Mouse (Mus musculus) MEL (cell line): ENCODE measurements at regions not wholly inside any gene's neighbourhood (a gene's known extent, or its start where the extent isn't known, plus 50 kb on each side); places are given as distances from the start of the nearest gene placed in this dataset.
A peak's percentile ranks its signal among the peaks of the same experiment; 100 is the strongest.

Experiments
- DNase-seq: peaks from one replicate; pipeline ENCODE4 v3.0.0; 2011; ENCODE audit warnings: low read depth, low spot score
- H3K27ac ChIP-seq: 2 replicates; pipeline ENCODE4 v1.5.1; 2012; ENCODE audit warnings: low read depth, mild to moderate bottlenecking, control low read depth, low read length, moderate library complexity; ENCODE audit not compliant: control insufficient read depth
- H3K27me3 ChIP-seq, 2 experiments: fragments of 150-350 bp in 1 of 2; sonication (generic) in 1 of 2; 2 replicates each; pipeline ENCODE4 v1.6.1; 2012; ENCODE audit warnings: low read length in 2 of 2, mild to moderate bottlenecking in 2 of 2, improper control_type of control experiment in 1 of 2, moderate library complexity in 1 of 2; ENCODE audit not compliant: insufficient read depth in 2 of 2, control insufficient read depth in 1 of 2
- H3K36me3 ChIP-seq, 2 experiments: 2 replicates each; pipeline ENCODE4 v1.6.1; 2012 to 2014; ENCODE audit warnings: low read length in 2 of 2, improper control_type of control experiment in 1 of 2, inconsistent platforms in 1 of 2, mild to moderate bottlenecking in 1 of 2; ENCODE audit not compliant: insufficient read depth in 2 of 2, control insufficient read depth in 1 of 2
- H3K4me1 ChIP-seq, 2 experiments: fragments of 150-350 bp in 1 of 2; sonication (generic) in 1 of 2; 2 replicates each; pipeline ENCODE4 v1.6.1; 2012; ENCODE audit warnings: low read length in 2 of 2, improper control_type of control experiment in 1 of 2, mild to moderate bottlenecking in 1 of 2; ENCODE audit not compliant: insufficient read depth in 2 of 2, control insufficient read depth in 1 of 2
- H3K4me3 ChIP-seq, 2 experiments: fragments of 150-350 bp in 1 of 2; sonication (generic) in 1 of 2; 2 replicates each; pipeline ENCODE4 v1.5.1; 2012; ENCODE audit warnings: low read depth in 2 of 2, low read length in 2 of 2, mild to moderate bottlenecking in 2 of 2, moderate library complexity in 2 of 2, control low read depth in 1 of 2, improper control_type of control experiment in 1 of 2; ENCODE audit not compliant: control insufficient read depth in 1 of 2, insufficient read depth in 1 of 2
- H3K79me2 ChIP-seq: 2 replicates; pipeline ENCODE4 v1.6.1; 2012; ENCODE audit warnings: mild to moderate bottlenecking, low read length, moderate library complexity; ENCODE audit not compliant: control insufficient read depth, poor library complexity, insufficient read depth
- H3K9ac ChIP-seq: 2 replicates; pipeline ENCODE4 v1.6.1; 2012; ENCODE audit warnings: low read depth, mild to moderate bottlenecking, control low read depth, low read length, moderate library complexity; ENCODE audit not compliant: control insufficient read depth, poor library complexity, severe bottlenecking
- H3K9me3 ChIP-seq: fragments of 150-350 bp; sonication (generic); replicated peaks from 2 replicates; pipeline ENCODE4 v1.6.1; 2012; ENCODE audit warnings: mild to moderate bottlenecking, low read length, improper control_type of control experiment, moderate library complexity; ENCODE audit not compliant: insufficient read depth
- CHD2 ChIP-seq: IDR thresholded peaks from 2 replicates; pipeline ENCODE4 v1.6.1; 2011; ENCODE audit warnings: low read length, improper control_type of control experiment
- CTCF ChIP-seq, 3 experiments: IDR thresholded peaks in 2 of 3; conservative IDR thresholded peaks in 1 of 3; 2 replicates each; pipeline ENCODE4 v1.5.1; 2011 to 2012; ENCODE audit warnings: low read length in 3 of 3, low read depth in 2 of 3, mild to moderate bottlenecking in 2 of 3, improper control_type of control experiment in 1 of 3, inconsistent platforms in 1 of 3, mixed read lengths in 1 of 3, moderate library complexity in 1 of 3; ENCODE audit not compliant: control insufficient read depth in 1 of 3, insufficient read depth in 1 of 3, poor library complexity in 1 of 3, severe bottlenecking in 1 of 3
- ELF1 ChIP-seq: IDR thresholded peaks from 2 replicates; pipeline ENCODE4 v1.6.1; 2014; ENCODE audit warnings: low read depth, mild to moderate bottlenecking, inconsistent platforms, low read length, improper control_type of control experiment, moderate library complexity
- ETS1 ChIP-seq: IDR thresholded peaks from 2 replicates; pipeline ENCODE4 v1.6.1; 2012; ENCODE audit warnings: low read depth, mild to moderate bottlenecking, inconsistent platforms, low read length, improper control_type of control experiment, moderate library complexity
- GABPA ChIP-seq: IDR thresholded peaks from 2 replicates; pipeline ENCODE4 v1.6.1; 2012; ENCODE audit warnings: low read depth, mild to moderate bottlenecking, inconsistent platforms, low read length, improper control_type of control experiment, moderate library complexity
- JUND ChIP-seq: IDR thresholded peaks from 2 replicates; pipeline ENCODE4 v1.6.1; 2011; ENCODE audit warnings: low read depth, mild to moderate bottlenecking, improper control_type of control experiment, low read length
- MAX ChIP-seq: IDR thresholded peaks from 2 replicates; pipeline ENCODE4 v1.6.1; 2011; ENCODE audit warnings: low read length, improper control_type of control experiment
- MXI1 ChIP-seq: IDR thresholded peaks from 2 replicates; pipeline ENCODE4 v1.6.1; 2011; ENCODE audit warnings: mild to moderate bottlenecking, low read depth, low read length, improper control_type of control experiment
- NELFE ChIP-seq: IDR thresholded peaks from 2 replicates; pipeline ENCODE4 v1.6.1; 2011; ENCODE audit warnings: low read depth, low read length, improper control_type of control experiment
- POLR2A ChIP-seq, 2 experiments: IDR thresholded peaks; 2 replicates each; pipeline ENCODE4 v1.6.1; 2011 to 2012; ENCODE audit warnings: low read length in 2 of 2, mild to moderate bottlenecking in 2 of 2, control low read depth in 1 of 2, improper control_type of control experiment in 1 of 2, low read depth in 1 of 2, moderate library complexity in 1 of 2; ENCODE audit not compliant: control insufficient read depth in 1 of 2, insufficient read depth in 1 of 2, poor library complexity in 1 of 2
- POLR2AphosphoS5 ChIP-seq: IDR thresholded peaks from 2 replicates; pipeline ENCODE4 v1.6.1; 2012; ENCODE audit warnings: low read depth, borderline replicate concordance, mild to moderate bottlenecking, inconsistent platforms, low read length, moderate library complexity, mixed read lengths
- RCOR1 ChIP-seq: IDR thresholded peaks from 2 replicates; pipeline ENCODE4 v1.6.1; 2012; ENCODE audit warnings: low read depth, mild to moderate bottlenecking, inconsistent platforms, low read length, improper control_type of control experiment
- SIN3A ChIP-seq: IDR thresholded peaks from 2 replicates; pipeline ENCODE4 v1.6.1; 2012; ENCODE audit warnings: low read length, improper control_type of control experiment, inconsistent platforms
- SMC3 ChIP-seq: IDR thresholded peaks from 2 replicates; pipeline ENCODE4 v1.6.1; 2011; ENCODE audit warnings: low read depth, low read length, improper control_type of control experiment
- TBP ChIP-seq: IDR thresholded peaks from 2 replicates; pipeline ENCODE4 v1.8.0; 2011; ENCODE audit warnings: low read depth, low read length, improper control_type of control experiment
- USF1 ChIP-seq: IDR thresholded peaks from 2 replicates; pipeline ENCODE4 v1.6.1; 2014; ENCODE audit warnings: low read depth, mild to moderate bottlenecking, inconsistent platforms, low read length, improper control_type of control experiment, moderate library complexity
- ZKSCAN1 ChIP-seq: IDR thresholded peaks from 2 replicates; pipeline ENCODE4 v1.6.1; 2012; ENCODE audit warnings: low read depth, mild to moderate bottlenecking, inconsistent platforms, low read length, improper control_type of control experiment, moderate library complexity

DNA sequence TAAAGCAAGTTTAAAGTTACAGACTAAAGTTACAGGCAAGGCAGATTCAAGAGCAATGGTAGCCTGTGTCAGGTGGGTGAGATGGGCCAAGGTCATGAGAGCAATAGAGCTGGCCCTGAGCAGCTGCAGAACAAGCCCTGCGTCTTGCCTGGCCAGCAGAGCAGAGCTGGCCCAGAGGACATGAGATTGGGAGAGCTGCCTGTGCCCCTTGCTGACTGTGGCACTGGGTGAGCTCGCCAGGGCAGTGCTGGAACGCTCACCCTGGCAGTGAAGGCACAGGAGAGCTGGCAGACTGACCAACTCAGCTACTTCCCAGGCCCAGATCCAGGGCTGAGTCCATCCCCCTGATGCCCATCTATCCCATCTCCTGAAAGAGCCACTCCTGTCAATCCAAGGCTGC lies 53.7 kb upstream of the Caprin1 start:
- no peaks in the 10 kb centered on the region for H3K9me3 ChIP-seq
- no peak for TF ChIP-seq GABPA
- no peak for TF ChIP-seq CTCF (IDR thresholded peaks at IDR 0.05 in 2 of 3, conservative IDR thresholded peaks at IDR 0.05 in 1 of 3; ENCODE audit: control insufficient read depth in 1 of 3, insufficient read depth in 1 of 3, low read depth in 2 of 3, low read length in 3 of 3, poor library complexity in 1 of 3, severe bottlenecking in 1 of 3)
- no peak for TF ChIP-seq SIN3A
- no peak for TF ChIP-seq ZKSCAN1
- TF ChIP-seq ELF1 = no peak
- no peak for TF ChIP-seq JUND
- no peak for TF ChIP-seq MXI1
- no peak for TF ChIP-seq NELFE
- no peak for TF ChIP-seq POLR2AphosphoS5
- DNase-seq = no peak
- H3K4me3 ChIP-seq = no peak overlapping the region
- H3K4me1 ChIP-seq = peaks cover 0 to 2% of the 10 kb centered on the region in 2 experiments; a peak in 1 of 4 replicates
- no peaks in the 10 kb centered on the region for H3K27me3 ChIP-seq
- H3K79me2 ChIP-seq = no peaks in the 10 kb centered on the region
- H3K27ac ChIP-seq = no peak overlapping the region
- no peak overlapping the region for H3K9ac ChIP-seq
- no peaks in the 10 kb centered on the region for H3K36me3 ChIP-seq

GRCm38 (mm10) chr2:103861226-103861625 lies 63.8 kb upstream of the Caprin1 start:
- Histone ChIP-seq H3K9ac (no peak overlapping the region), H3K4me3 (no peak overlapping the region), H3K4me1 (peaks cover 0 to 2% of the 10 kb centered on the region in 2 experiments; a peak in 1 of 4 replicates), H3K9me3 (no peaks in the 10 kb centered on the region), H3K27ac (no peak overlapping the region), H3K79me2 (no peaks in the 10 kb centered on the region), H3K36me3 (0 out of 4 replicates have a peak, but pooled peaks cover 0 to 2% of the 10 kb centered on the region in 2 experiments), H3K27me3 (no peaks in the 10 kb centered on the region)
- TF ChIP-seq ETS1 = no peak
- TF ChIP-seq TBP = no peak
- TF ChIP-seq CTCF (IDR thresholded peaks at IDR 0.05 in 2 of 3, conservative IDR thresholded peaks at IDR 0.05 in 1 of 3; ENCODE audit: control insufficient read depth in 1 of 3, insufficient read depth in 1 of 3, low read depth in 2 of 3, low read length in 3 of 3, poor library complexity in 1 of 3, severe bottlenecking in 1 of 3) = peak in 1 of 3 experiments; percentile 38; a peak in 2 of 6 replicates
- TF ChIP-seq ZKSCAN1 = no peak
- TF ChIP-seq POLR2AphosphoS5 = no peak
- no peak for TF ChIP-seq CHD2
- TF ChIP-seq SIN3A = peak; percentile 34; the same call in 1 of the 2 replicates
- no peak for TF ChIP-seq POLR2A (IDR thresholded peaks at IDR 0.05; ENCODE audit: control insufficient read depth in 1 of 2, insufficient read depth in 1 of 2, low read depth in 1 of 2, low read length in 2 of 2, poor library complexity in 1 of 2)
- 0 out of 2 replicates have a peak, but pooled peaks have one; percentile 26 for TF ChIP-seq USF1
- TF ChIP-seq MXI1 = peak; percentile 86
- TF ChIP-seq SMC3 = peak; percentile 32; the same call in 1 of the 2 replicates
- peak; percentile 61 for TF ChIP-seq MAX
- no peak for TF ChIP-seq RCOR1
- DNase-seq = peak; percentile 34
